Mouse (Mus musculus) urinary bladder, postnatal 10 days (tissue): ENCODE measurements around the gene Ccdc142.

Experiments used
- DNase-seq: peaks from one replicate; pipeline ENCODE4 v3.0.0; 2022; ENCODE audit warnings: low spot score

Gene Ccdc142

DNA sequence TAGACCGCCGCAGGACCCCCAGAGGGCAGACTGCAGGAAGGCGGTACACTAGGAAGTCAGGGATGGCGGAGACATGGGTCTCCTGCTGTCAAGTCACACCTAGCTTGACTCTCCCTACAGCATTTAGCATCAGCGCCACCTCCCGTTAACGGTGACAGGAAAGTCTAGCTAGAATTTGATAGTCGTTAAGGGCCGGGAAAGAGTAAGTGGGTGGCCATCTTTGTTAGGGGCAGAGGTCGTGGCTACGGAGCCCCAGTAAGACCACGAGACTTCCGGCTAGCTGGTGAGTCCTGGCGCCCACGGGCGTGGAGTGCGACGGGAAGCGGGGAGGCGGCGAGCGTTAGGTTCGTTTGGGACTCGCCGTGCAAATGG is at the start of gene Ccdc142, which contains the start of gene Gm42688:
Gene Ccdc142, plus strand, starts transcription at position 286 of the 372 bp plus-strand sequence.
Gene Gm42688, plus strand, starts transcription at position 302 of the 372 bp plus-strand sequence.
- no peak for DNase-seq

DNA sequence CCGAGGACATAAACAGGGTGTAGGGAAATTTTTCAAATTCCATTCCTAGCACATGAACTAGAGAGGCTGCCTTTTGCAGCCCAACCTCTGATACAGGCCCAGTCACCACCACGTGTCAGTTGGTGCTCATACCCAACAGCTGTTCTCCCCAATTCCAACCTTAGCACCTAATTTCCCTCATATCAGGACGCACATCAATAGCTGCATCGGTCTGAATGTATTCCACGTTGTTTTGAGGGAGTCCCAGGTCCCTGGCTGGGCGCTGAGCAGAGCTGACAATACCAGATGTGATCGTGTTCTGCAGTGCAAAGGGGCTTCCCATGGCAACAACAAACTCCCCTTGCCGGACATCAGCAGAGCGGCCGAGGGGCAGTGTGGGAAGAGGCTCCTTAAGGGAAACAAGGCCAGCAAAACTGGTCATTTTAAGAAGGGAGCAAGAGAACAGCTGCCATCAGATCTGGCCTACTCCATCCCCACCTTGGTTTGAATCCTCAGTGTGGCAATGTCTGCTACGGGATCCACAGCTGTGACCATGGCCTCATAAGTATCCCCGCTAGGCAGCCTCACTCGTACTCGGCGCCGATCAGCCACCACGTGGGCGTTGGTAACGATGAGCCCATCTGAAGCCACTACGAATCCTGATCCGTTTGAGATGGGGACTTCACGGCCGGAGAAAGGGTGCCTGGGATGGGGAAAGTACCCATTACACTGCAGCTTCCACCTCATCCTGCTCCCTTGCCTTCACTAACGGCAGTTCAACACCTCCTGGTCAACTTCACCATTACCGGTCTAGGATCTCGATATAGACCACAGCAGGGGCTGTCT is 48.1 kb upstream of the Ccdc142 start:
- DNase-seq, result no peak

DNA sequence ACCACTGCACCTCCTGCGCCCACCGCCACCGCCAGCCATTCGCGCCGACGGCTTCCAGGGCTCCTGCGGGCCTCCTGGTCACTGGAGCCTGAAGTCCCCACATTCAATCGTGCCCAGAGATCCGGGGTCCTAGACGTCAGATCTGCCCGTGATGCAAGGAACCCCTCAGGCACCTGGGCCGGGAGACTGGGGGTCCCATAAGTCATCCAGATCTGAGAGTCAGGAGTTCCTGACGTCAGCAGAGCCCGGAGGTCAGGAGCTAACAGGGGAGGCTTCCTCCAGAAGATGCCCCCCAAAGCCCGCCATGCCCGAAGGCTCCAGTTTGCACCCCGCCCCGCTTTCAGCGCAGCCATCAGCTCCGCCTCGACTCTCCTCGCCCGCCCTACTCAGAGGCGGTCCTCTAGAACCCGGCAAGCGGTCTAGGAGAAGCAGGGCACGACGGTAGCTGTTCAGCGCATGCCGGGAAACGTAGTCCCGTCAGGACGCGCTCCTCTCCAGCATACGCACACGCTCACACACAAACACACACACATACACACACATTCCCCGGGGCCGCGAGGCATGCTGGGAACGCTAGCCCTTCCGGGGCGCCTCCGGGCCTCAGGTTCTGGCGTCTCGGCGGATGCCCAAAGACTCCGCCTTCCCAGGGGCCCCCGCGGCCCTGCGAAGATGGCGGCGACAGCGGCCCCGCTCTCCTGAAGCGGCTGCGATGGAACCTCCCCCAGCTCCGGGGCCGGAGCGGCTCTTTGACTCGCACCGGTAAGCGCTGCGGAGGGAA is 47.1 kb upstream of the Ccdc142 start, which contains the start of gene Aup1:
Gene Aup1, plus strand, starts transcription at position 448 of the 778 bp plus-strand sequence.
- DNase-seq, result peak; percentile 86

DNA sequence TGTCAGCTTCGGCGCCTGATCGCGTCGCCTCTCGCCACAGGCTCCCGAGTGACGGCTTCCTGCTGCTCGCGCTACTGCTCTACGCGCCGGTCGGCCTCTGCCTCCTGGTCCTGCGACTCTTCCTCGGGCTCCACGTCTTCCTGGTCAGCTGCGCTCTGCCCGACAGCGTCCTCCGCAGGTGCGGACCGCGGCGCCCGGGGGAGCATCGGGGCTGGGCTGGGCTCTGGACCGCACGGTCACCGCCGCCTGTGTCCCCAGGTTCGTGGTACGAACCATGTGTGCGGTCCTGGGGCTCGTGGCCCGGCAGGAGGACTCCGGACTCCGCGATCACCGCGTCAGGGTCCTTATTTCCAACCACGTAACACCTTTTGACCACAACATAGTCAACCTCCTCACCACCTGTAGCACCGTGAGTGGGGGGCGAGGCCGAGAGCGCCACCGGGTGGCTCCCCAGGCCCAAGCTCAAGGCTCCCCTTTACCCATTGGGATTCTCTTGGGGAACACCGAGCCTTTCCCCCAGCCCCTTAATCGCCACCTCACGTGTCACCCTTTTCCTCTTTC is 46.5 kb upstream of the Ccdc142 start, which contains the start of gene Htra2:
Gene Htra2, minus strand, starts transcription at position 403 of the 561 bp plus-strand sequence.
- DNase-seq, result no peak

DNA sequence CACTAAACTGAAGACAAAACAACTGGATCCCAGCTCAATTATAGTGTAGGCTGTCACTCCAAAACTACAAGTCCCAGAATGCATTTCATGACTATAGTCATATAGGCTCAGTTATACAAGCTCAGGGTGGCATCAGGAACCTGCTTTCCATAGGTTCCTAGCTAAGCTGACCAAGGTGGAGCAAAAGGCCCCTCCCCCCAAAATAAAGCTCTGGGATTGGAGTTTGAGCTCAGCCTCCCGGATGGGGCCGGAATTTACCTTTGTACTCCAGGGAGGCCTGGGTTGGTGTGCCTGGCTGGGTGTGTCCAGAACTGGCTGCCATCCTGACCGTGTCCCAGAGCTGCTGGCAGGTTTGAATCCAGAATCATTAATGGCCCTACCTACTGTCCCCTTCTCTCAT is 43.6 kb upstream of the Ccdc142 start, which contains the start of gene Dqx1:
Gene Dqx1, plus strand, starts transcription at position 55 of the 400 bp plus-strand sequence.
- no peak for DNase-seq

DNA sequence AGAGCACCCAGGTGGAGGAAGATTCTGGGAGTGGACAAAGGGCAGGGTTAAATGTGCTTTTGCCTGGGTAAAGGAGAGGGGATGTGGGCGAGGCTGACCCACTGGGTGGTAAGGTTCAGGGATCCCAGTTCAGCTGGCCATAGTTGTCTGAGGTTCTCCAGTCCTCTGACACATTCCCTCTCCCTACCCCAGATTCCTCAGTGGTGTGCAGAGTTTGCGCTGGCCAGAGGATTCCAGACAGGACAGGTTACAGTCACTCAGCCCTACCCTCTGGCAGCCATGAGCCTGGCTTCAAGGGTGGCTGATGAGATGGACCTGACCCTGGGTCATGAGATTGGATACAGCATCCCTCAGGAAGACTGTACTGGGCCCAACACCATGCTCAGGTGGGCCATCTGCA is 42.7 kb upstream of the Ccdc142 start:
- no peak for DNase-seq

DNA sequence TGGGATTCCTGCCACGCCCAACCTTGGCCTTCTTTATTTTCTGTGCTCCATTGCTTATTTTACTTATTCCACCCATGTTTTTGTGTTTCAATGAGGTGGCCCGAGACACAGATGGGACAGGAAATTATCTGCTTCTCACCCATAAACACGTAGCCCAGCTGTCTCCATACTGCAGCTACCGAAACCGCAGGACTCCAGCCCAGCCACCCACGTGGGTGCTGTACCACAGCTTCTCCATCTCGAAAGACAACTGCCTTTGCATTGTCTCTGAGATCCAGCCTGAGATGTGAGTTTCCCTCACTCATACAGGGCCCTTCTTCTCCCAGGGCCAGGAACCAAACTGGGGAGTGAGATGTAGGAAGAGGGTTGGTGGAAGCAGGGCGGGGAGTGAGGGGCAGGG is 35.4 kb upstream of the Ccdc142 start:
- DNase-seq, result no peak

DNA sequence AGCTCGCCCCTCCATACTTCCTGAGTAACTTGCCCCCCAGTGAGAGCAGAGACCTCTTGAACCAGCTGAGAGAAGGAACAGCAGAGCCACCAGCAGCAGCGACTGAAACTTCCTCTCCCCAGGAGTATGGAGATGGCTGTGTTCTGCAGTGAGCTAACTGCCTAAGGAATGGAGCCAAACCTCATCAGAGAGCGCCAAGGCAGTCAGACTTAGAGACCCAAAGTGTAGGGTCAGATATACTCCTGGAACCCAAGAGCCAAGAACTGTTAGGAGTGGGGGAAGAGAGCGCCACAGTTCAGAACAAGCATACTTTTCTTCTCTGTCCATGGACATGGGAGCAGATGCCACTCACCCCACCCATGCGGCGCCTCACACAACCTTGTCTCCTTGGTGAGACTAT is 35.0 kb upstream of the Ccdc142 start:
- no peak for DNase-seq

DNA sequence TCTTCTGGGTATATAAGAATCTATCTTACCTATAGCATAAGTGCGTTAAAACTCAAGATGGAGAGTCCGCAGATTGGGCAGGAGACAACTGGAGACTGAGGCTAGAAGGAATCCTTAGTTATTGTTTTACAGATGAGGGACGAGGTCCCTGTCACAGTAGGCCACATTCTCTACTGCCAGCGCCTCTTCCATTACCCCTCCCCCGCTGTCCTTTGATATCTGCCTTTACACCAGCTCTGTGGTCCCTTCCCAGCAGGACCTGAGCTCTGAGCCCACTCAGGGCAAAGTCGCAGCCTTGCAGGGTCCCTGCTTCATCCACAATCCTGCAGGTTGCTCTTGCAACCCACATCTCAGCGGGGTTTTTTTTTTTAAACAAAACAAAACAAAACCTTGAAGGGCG is 33.2 kb upstream of the Ccdc142 start:
- DNase-seq, result no peak

DNA sequence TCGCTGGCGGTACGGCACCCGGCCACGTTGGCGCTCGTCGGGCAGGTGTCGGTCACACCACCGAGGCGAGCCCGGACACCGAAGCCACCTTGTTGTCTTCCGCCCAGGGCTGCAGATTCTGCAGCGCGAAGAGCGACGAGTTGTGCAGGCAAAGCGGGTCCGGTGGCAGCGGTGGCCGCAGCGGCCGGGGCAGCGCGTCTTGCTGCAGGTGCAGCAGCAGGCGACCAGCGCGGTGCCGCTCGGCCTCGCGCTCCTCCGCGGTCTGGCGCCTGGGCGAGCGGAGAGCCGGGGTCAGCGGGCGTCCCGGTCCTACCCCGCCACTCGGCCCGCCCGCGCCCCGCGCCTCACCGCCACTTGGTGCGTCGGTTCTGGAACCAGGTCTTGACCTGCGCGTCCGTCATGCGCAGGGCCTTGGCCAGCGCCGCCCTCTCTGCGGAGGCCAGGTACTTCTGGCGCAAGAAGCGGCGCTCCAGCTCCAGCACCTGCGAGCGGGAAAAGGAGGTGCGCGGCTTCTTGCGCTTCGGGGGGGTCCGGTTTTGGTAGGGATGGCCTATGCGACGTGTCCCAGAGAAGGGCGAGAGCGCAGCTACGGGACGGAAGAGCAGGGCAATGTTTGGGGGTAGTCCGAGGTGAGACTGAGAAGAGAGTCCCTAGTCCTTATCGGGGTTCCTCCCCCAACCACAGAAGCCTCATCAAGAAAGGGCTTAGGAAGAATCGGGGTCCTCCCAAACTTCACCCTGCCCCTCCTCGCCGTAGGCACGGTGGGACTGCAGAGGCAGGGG is 32.5 kb upstream of the Ccdc142 start:
- no peak for DNase-seq

DNA sequence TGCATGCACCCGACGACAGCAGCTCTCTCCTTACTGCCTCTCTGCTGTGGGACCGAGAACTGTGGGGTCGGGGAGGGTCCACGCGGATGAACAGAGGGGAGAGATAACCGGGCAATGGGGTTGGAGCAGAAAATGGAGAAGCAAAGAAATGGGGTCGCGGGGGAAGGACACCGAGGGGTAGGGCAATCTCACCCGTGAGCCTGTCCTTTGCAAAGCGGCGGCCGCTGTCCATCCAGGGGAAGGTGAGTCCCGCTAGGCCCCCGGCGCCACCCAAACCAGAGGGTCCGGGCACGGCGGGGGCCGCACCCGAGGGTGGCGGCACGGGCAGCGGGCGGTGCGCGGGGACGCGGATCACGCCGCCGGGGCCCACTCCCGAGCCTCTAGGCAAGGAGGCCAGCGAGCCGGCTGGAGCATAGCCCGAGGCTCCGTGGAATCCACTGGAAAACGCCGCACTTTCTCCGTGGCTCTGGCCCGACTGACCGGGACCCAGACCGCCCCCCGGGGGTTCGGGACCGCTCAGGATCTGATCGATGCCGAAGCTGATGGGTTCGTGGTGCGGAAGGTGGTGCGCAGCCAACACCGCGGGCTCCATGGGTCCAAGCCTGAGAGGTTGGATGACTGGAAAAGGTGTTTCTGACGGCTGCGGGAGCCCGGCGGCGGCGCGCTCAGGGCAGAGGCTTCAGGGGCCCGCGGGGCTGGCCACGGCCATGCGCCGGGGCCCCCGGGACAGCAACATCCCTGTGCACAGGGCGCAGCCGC is 31.7 kb upstream of the Ccdc142 start:
- DNase-seq, result no peak

DNA sequence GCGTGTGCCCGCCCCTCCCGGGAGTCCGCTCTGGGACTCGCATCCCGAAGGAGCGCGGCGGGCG is 31.3 kb upstream of the Ccdc142 start, which contains the start of gene Tlx2:
Gene Tlx2, minus strand, starts transcription at position 47 of the 64 bp plus-strand sequence.
- DNase-seq, result no peak

DNA sequence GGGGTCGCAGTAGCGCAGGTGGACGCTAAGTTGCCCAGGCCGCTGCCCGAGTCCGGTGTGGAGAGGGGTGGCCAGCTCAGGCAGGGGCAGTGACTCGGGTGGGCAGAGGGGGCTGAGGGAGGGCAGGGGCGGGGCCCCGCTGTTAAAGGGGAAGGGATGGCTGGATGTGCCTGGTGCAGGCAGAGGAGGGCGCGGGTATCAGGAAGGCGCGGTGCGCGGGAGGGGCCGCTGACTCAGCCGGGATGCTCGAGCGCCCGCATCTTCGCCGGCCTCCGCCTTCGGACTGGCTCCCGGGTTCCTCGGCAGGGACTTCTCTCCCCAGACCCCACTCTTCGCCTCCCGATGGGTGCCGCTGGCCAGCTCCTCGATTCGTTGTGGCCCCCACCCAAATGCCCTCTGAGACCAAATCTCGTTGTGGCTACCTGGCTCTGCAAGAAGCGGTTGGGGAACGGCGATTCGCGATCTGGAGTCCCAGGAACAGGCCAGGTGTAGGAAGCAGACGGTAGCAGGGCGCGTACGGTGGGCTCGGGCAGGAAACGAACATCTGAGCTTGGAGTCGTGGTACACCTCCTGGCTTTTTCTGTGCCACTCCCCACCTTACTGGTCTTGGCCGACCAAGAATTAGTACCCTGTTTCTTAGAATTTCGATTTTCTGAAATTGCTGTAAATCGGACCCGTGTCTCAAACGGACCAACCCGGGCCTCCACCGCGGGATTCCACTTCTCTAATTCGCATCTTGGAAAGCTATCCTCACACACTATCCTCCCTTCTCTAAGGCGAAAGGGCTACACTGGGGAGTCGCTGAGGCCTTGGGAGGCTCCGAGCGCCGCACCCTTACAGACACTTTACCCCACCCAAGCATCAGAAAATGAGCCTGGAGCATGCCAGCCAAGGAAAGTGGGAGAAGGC is 30.8 kb upstream of the Ccdc142 start:
- no peak for DNase-seq

DNA sequence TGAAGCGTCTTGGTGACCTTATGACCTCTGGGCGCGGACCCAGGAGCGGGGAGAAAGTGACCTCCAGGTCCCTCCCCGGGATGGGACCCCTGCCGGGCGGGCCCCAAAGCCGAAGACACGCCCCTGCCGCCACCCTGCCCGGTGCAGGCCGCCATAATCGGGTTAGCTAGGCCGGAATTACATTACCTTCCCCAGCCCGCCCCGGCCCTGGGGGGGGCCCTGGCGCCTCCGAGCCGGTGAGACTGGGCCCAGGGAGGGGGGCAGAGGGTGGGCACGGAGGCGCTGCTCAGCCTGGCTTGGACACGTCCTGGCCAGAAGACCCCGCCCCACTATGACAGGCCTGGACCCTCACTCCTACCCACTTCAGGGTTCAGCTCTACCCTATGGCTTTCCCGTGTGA is 30.2 kb upstream of the Ccdc142 start:
- no peak for DNase-seq

DNA sequence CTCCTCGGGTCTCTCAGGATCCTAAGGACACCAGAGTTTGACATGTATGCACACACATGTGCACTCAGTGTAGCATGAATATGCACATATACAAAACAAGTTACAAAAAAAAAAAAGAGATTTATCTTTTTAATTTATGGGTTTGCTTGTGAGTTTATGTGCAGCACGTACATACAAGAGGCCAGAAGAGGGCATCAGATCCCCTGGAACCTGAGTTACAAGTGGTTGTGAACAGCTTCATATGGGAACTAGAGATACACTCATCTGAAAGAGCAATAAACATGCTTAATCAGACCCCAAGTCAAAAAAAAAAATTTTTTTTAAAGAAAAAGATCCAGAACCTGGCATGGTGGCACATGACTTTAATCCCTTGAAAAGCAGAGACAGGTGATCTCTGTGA is 26.4 kb upstream of the Ccdc142 start:
- DNase-seq, result no peak

DNA sequence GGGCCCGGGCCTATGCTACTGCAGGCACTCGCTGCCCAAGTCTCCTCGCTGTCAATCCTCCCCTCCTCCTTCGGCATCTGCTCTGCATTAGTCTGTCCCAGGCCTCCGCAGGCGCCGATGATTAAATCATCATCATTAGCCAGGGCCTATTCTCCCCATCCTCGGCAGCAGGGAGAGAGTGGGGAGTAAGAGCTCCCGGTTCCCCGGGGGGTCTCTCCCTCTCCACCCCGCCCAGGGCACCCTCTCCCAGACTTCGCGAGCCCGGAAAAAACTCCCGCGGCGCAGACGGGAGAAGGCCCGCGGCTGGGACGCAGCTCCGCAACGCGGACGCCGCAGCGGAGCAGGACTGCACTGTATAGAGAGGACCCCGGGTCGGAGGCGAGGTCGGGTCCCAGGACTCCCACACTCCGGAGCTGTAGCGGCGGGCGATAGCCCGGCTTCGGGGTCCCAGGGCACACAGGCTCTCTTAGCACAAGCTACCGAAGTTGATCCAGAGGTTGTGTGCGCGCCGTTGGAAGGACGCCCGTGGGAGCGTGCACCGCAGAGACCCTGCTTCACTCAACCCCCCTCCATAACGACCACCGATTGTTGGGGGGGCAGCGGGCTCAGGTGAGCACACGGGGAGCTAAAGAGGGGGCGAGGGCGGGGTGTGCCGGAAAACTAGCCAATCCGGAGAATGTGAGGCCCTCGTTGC is 23.6 kb upstream of the Ccdc142 start, which contains the start of gene Pcgf1:
Gene Pcgf1, plus strand, starts transcription at position 240 of the 694 bp plus-strand sequence.
- DNase-seq, result no peak

DNA sequence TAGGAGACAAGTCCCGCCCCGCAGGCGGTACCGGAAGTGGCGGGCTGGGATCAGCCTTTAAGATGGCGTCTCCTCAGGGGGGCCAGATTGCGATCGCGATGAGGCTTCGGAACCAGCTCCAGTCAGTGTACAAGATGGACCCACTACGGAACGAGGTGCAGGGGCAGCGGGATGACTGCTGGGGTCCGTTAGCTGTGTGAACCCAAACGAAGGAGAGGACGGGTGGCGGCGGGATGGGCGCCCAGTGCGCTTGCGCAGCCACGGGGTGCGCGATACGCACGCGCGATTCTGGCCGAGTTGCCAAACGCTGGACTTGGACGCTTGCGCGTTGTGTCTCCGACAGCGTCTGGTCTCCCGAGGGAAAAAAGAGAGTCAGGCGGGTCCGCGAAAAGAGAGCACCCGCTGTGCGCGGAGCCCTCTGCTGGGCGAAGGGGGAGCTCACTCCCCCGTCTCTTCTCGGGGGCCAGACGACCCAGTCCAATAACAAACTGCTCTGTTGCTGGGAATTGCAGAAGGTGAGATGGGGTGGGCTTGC is 23.0 kb upstream of the Ccdc142 start:
- DNase-seq, result peak; percentile 96

DNA sequence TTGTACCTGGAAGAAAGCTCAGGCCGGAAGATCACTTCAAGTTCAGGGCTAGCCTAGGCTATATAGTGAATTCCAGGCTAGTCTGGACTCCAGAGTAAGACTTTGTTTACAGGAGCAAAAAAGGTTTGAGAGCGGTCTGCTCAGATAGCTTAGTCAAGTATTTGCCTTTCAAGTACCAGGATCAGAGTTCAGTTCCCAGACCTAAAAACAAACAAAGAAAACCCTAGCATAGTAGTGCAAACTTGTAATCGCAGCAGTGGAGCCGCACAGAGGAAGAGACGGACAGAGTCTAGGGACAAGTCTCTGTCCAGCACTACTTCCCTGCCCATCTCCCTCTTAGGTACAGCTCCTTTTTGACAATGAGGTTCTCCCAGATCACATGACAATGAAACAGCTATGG is 21.2 kb upstream of the Ccdc142 start:
- DNase-seq, result no peak

DNA sequence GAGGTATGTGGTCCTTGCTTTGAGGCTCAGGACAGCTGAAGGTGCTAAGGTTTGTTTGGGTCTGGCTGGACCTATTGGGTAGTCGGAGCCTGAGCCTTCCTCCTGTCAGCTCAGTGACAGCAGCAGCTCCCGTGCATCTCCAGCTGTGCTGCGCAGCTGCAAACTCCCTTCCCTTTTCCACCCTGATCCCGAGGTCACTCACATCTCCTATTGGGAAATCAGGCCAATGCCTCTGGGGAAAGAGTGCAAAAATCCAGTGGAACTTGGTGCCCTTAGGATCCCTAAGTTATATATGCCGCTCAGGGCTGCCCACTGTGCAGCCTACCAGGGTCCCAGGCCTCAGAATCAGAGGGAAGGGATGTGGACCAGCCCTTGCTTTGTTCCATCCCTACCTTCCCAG is 17.9 kb upstream of the Ccdc142 start:
- DNase-seq, result no peak

DNA sequence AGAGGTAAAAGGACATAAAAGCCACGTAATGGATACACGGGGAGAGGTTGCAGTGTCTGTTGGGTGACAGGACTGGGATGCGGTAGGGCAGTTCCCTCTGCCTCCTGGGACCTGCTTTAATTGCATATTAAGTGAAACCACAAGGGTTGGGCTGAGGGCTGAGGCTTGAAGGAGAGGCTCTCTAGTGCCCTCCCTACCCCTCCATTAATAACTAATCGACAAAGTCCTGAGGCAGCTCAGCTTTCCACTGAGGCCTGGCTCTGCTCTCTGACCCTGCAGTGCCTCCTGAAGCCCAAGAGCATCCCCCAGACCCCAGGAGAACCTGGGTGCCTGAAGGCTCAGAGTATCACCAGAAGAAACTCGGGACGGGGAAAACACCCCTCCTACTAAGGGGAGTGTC is 16.9 kb upstream of the Ccdc142 start:
- no peak for DNase-seq
